Mouse (Mus musculus) right cerebral cortex, postnatal 36 days (tissue): Measurements from ENCODE around the gene Hivep1.

Experiments used
- DNase-seq, 2 experiments: peaks; one replicate each; pipeline ENCODE4 v3.0.0; 2022; ENCODE audit warnings: low spot score in 2 of 2, mixed read lengths in 1 of 2

The Hivep1 gene

GRCm38 (mm10) chr13:42075546-42075945 lies 23.7 kb downstream of the Hivep1 start:
- no peak for DNase-seq

- DNase-seq = no peak
Observed at GRCm38 (mm10) chr13:42076751-42077302, 25.0 kb downstream of the Hivep1 start.

- no peak for DNase-seq
Observed at GRCm38 (mm10) chr13:42077629-42078028, 25.8 kb downstream of the Hivep1 start.

GRCm38 (mm10) chr13:42080131-42080916 lies 28.5 kb downstream of the Hivep1 start:
- DNase-seq = no peak

- DNase-seq = no peak
Observed at GRCm38 (mm10) chr13:42088339-42088738, 36.5 kb downstream of the Hivep1 start.

GRCm38 (mm10) chr13:42089025-42089424 lies 37.2 kb downstream of the Hivep1 start:
- DNase-seq = no peak

GRCm38 (mm10) chr13:42090751-42091150 lies 38.9 kb downstream of the Hivep1 start:
- no peak for DNase-seq

- DNase-seq = no peak
Observed at GRCm38 (mm10) chr13:42092392-42093139, 40.7 kb downstream of the Hivep1 start.

GRCm38 (mm10) chr13:42093268-42094042 lies 41.6 kb downstream of the Hivep1 start:
- DNase-seq = no peak

- DNase-seq = no peak
Observed at GRCm38 (mm10) chr13:42095826-42096515, 44.1 kb downstream of the Hivep1 start.

GRCm38 (mm10) chr13:42097109-42097508 lies 45.3 kb downstream of the Hivep1 start:
- DNase-seq = no peak

- DNase-seq = no peak
Observed at GRCm38 (mm10) chr13:42098522-42098921, 46.7 kb downstream of the Hivep1 start.

GRCm38 (mm10) chr13:42099523-42099922 lies 47.7 kb downstream of the Hivep1 start:
- no peak for DNase-seq

GRCm38 (mm10) chr13:42101440-42102190 lies 49.8 kb downstream of the Hivep1 start:
- no peak for DNase-seq

- DNase-seq = peak; percentile 78 to 83
Observed at GRCm38 (mm10) chr13:42102980-42103379, 51.2 kb downstream of the Hivep1 start.

- DNase-seq = no peak
Observed at GRCm38 (mm10) chr13:42103486-42104166, 51.8 kb downstream of the Hivep1 start.

GRCm38 (mm10) chr13:42104371-42104770 lies 52.5 kb downstream of the Hivep1 start:
- no peak for DNase-seq

- DNase-seq = no peak
Observed at GRCm38 (mm10) chr13:42108483-42109215, 56.8 kb downstream of the Hivep1 start.

GRCm38 (mm10) chr13:42110416-42110815 lies 58.6 kb downstream of the Hivep1 start:
- no peak for DNase-seq
